Mouse (Mus musculus) limb, embryonic 14.5 days (tissue): Measurements from ENCODE around the gene Mief2. TPM values are rescaled to one million over a fixed set of nuclear protein-coding genes. Genes with fewer than 3 reads are reported as not detected.

ENCODE experiments used
- ATAC-seq: fragments of 200-750 bp; cut with Nextera tagmentation; 2 replicates; pipeline ENCODE4 v1.8.0; 2017; ENCODE audit warnings: low read depth, moderate number of reproducible peaks, moderate TSS enrichment; ENCODE audit not compliant: low FRiP score
- DNase-seq: peaks from one replicate; pipeline ENCODE4 v3.0.0-alpha.2; 2015; ENCODE audit warnings: low spot score
- H3K27ac ChIP-seq: fragments of 300-500 bp; sonication (generic); replicated peaks from 2 replicates; pipeline ENCODE4 v1.5.1; 2014; ENCODE audit warnings: low read depth, mild to moderate bottlenecking, low read length, moderate library complexity, mixed read lengths
- H3K27me3 ChIP-seq: fragments of 300-500 bp; sonication (generic); 2 replicates; pipeline ENCODE4 v1.6.1; 2014; ENCODE audit warnings: low read length, mixed read lengths; ENCODE audit not compliant: control insufficient read depth, insufficient read depth
- H3K36me3 ChIP-seq: fragments of 300-500 bp; sonication (generic); 2 replicates; pipeline ENCODE4 v1.6.1; 2014; ENCODE audit warnings: mild to moderate bottlenecking, low read length, moderate library complexity, mixed read lengths; ENCODE audit not compliant: control insufficient read depth, insufficient read depth
- H3K4me1 ChIP-seq: fragments of 300-500 bp; sonication (generic); 2 replicates; pipeline ENCODE4 v1.6.1; 2014; ENCODE audit warnings: antibody characterized with exemption, low read length, mixed read lengths; ENCODE audit not compliant: control insufficient read depth, insufficient read depth
- H3K4me2 ChIP-seq: fragments of 300-500 bp; sonication (generic); replicated peaks from 2 replicates; pipeline ENCODE4 v1.6.1; 2014; ENCODE audit warnings: low read depth, mild to moderate bottlenecking, low read length, moderate library complexity; ENCODE audit not compliant: severe bottlenecking
- H3K4me3 ChIP-seq: fragments of 300-500 bp; sonication (generic); replicated peaks from 2 replicates; pipeline ENCODE4 v1.5.1; 2014; ENCODE audit warnings: low read length
- H3K9ac ChIP-seq: fragments of 300-500 bp; sonication (generic); 2 replicates; pipeline ENCODE4 v1.6.1; 2014; ENCODE audit warnings: mild to moderate bottlenecking, low read depth, low read length, moderate library complexity; ENCODE audit not compliant: severe bottlenecking
- H3K9me3 ChIP-seq: fragments of 300-500 bp; sonication (generic); 2 replicates; pipeline ENCODE4 v1.6.1; 2016; ENCODE audit warnings: low read length; ENCODE audit not compliant: control insufficient read depth
- POLR2A ChIP-seq: fragments of 200-500 bp; IDR thresholded peaks from 2 replicates; pipeline ENCODE4 v1.8.0; 2012; ENCODE audit warnings: inconsistent platforms, mild to moderate bottlenecking, moderate library complexity, borderline replicate concordance; ENCODE audit not compliant: insufficient read depth, insufficient read length; ENCODE audit errors: extremely low read depth
- WGBS: fragments of 180-500 bp; shearing (Covaris S2); extraction: QIAGEN DNeasy Blood & Tissue Kit; methylation state at CpG from one replicate; pipeline ENCODE4 v1.1.7; 2014; 5-methylcytosine and 5-hydroxymethylcytosine counted together
- polyA plus RNA-seq, 2 experiments: library from polyadenylated mRNA; depleted of rRNA in 1 of 2; stranded (reverse) in 1 of 2; unstranded in 1 of 2; fragments of >200 nt; fragmentation: Nextera tagmentation in 1 of 2; extraction: Ambion mirVana in 1 of 2; gene quantifications; 2 replicates each; pipeline versions ENCODE4 v1.2.1 to v1.2.3; 2012 to 2014

Mief2 gene
- polyA plus RNA-seq, 2 experiments: 14.7 to 18.9 TPM

DNA sequence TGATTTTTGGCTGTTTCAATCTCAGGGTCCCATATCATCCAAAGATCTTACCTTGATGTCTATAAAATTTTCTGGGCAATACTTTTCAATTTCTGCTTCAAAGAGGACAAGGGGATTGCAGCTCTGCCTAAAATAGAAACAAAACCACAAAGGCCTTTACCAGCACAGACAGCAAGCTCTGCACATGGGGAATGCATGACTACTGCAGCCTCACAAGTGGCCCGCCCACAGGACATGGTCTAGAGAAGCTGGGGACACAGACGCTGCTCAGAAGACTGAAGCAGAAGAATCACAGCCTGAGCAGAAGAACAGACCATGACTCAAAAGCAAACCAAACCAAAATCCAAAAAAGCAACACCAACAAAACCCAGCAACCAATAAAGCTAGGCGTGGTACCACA lies 33.5 kb downstream of the Mief2 start:
- WGBS: 91% methylated on average over 3 of the region's 3 CpGs
- Histone ChIP-seq H3K4me3 (no peak overlapping the region), H3K9ac (no peak overlapping the region), H3K27me3 (no peaks in the 10 kb centered on the region), H3K27ac (no peak overlapping the region), H3K4me2 (no peak overlapping the region), H3K9me3 (no peaks in the 10 kb centered on the region), H3K4me1 (no peaks in the 10 kb centered on the region), H3K36me3 (peaks cover 50% of the 10 kb centered on the region)
- no peak for DNase-seq
- ATAC-seq: no peak
- TF ChIP-seq POLR2A: no peak

DNA sequence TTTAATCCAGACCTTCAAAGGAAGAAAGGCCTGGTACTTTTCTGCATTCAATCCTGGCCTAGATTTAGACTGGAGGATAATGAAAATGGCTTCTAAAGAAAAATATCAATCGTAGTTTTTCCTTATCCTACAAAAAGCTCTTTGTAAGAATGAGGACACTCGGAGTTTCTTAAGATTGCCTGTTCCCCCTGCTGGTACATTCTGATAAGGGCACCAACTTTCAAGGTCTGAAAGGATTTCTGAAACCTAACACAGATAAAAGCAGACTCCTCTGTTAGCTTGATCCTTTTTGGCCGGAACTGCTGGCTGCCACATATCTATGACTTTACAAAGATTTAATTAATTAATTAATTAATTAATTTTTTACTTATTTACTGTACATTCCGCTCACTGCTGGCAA lies 38.8 kb downstream of the Mief2 start:
- no peaks in the 10 kb centered on the region for H3K27me3 ChIP-seq
- no peak overlapping the region for H3K27ac ChIP-seq
- TF ChIP-seq POLR2A: no peak
- 89% methylated on average over 4 of the region's 4 CpGs for WGBS
- no peak overlapping the region for H3K4me3 ChIP-seq
- ATAC-seq: no peak
- H3K9ac ChIP-seq: no peak overlapping the region
- H3K9me3 ChIP-seq: no peaks in the 10 kb centered on the region
- H3K36me3 ChIP-seq: 0 out of 2 replicates have a peak, but pooled peaks cover 9% of the 10 kb centered on the region
- no peak for DNase-seq
- no peaks in the 10 kb centered on the region for H3K4me1 ChIP-seq
- no peak overlapping the region for H3K4me2 ChIP-seq

DNA sequence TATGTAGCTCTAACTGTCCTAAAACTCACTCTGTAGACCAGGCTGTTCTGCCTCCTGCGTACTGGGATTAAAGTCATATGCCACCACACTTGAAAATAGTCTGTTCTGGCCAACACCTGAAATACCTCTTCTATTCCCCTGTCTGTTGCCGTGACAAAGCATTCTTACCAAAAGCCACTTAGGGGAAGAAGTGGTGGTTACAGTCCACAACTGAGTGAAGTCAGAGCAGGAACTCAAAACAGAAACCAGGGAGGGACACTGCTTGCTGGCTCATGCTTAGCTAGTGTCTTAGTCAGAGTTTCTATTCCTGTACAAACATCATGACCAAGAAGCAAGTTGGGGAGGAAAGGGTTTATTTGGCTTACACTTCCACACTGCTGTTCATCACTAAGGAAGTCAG lies 41.1 kb downstream of the Mief2 start:
- TF ChIP-seq POLR2A: no peak
- H3K9ac ChIP-seq: no peak overlapping the region
- ATAC-seq (no peak), DNase-seq (no peak)
- no peak overlapping the region for H3K4me3 ChIP-seq
- H3K27me3 ChIP-seq: no peaks in the 10 kb centered on the region
- no peak overlapping the region for H3K27ac ChIP-seq
- 79% methylated on average over 2 of the region's 2 CpGs for WGBS
- H3K4me2 ChIP-seq: no peak overlapping the region
- H3K36me3 ChIP-seq: no peaks in the 10 kb centered on the region
- no peaks in the 10 kb centered on the region for H3K9me3 ChIP-seq
- no peaks in the 10 kb centered on the region for H3K4me1 ChIP-seq

DNA sequence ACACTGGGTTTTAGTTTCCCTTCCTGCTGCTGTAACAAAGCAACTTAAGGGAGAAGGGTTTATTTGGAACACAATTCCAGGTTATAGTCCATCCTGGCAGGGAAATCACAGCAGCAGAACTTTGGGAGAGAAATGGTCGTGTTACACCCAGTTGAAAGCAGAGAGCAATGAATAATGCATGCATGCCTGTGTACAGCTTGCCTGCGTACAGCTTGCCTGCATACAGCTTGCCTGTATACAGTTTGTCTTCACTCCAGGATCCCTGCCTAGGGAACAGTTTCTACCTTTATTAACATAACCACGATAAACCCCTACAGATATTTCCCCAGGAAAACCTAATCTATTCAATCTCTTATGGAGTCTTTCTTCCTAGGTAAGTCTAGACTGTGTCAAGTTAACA lies 42.6 kb downstream of the Mief2 start:
- H3K4me1 ChIP-seq: peaks cover 10% of the 10 kb centered on the region
- no peaks in the 10 kb centered on the region for H3K27me3 ChIP-seq
- H3K9ac ChIP-seq: no peak overlapping the region
- H3K36me3 ChIP-seq: no peaks in the 10 kb centered on the region
- DNase-seq (no peak), ATAC-seq (no peak)
- no peak overlapping the region for H3K4me3 ChIP-seq
- no peak overlapping the region for H3K27ac ChIP-seq
- WGBS: 86% methylated on average over 3 of the region's 3 CpGs
- no peaks in the 10 kb centered on the region for H3K9me3 ChIP-seq
- no peak overlapping the region for H3K4me2 ChIP-seq
- TF ChIP-seq POLR2A: no peak

DNA sequence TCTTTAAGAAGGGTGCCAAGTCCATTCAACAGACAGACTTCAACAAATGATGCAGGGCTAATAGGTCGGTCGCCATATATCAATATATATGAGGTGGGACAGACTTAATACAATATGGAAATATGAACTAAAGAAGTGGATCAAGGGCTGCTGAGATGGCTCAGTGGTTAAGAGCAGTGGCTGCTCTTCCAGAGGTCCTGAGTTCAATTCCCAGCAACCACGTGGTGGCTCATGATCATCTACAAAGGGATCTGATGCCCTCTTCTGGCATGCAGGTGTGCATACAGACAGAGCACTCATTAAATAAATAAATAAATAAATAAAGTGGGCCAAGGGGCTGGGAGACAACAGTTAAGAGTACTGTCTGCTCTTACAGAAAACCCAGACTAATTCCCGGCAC lies 44.0 kb downstream of the Mief2 start:
- H3K27me3 ChIP-seq: no peaks in the 10 kb centered on the region
- DNase-seq (no peak), ATAC-seq (no peak)
- H3K4me1 ChIP-seq: peaks cover 14% of the 10 kb centered on the region
- 76% methylated on average over 4 of the region's 4 CpGs for WGBS
- H3K36me3 ChIP-seq: no peaks in the 10 kb centered on the region
- H3K4me2 ChIP-seq: no peak overlapping the region
- H3K4me3 ChIP-seq: no peak overlapping the region
- TF ChIP-seq POLR2A: no peak
- no peak overlapping the region for H3K27ac ChIP-seq
- H3K9me3 ChIP-seq: no peaks in the 10 kb centered on the region
- H3K9ac ChIP-seq: no peak overlapping the region

DNA sequence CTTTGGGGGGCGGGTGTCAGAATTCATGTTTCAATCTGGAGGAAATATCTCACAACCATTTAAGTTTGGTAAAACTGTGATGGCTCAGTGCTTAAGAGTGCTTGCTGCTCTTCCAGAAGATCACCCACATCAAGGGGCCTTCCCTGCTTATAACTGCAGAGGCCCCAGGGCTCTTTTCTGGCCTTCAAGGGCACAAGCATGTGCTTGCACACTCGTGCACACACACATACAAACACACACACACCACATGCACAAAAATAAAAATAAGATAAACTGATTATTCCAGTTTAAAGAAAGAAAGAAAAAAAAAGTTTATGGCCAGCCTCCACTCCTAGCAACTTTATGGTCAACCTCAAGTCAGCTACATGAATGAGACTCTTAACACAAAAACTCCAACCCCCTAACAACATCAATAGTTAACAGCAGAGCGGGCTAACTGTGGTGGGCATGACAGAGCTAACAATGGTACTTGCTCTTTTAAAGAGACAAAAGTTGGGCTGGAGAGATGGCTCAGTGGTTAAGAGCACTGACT lies 46.0 kb downstream of the Mief2 start:
- H3K27me3 ChIP-seq: no peaks in the 10 kb centered on the region
- no peak for TF ChIP-seq POLR2A
- no peak overlapping the region for H3K4me3 ChIP-seq
- H3K9me3 ChIP-seq: no peaks in the 10 kb centered on the region
- no peak overlapping the region for H3K27ac ChIP-seq
- WGBS: 88% methylated on average over 3 of the region's 3 CpGs
- no peak overlapping the region for H3K4me2 ChIP-seq
- H3K4me1 ChIP-seq: peaks cover 26% of the 10 kb centered on the region
- DNase-seq (no peak), ATAC-seq (no peak)
- H3K9ac ChIP-seq: no peak overlapping the region
- peaks cover 4% of the 10 kb centered on the region; the same call in 1 of the 2 replicates for H3K36me3 ChIP-seq
